Mouse (Mus musculus) heart, embryonic 12.5 days (tissue): ENCODE results near the gene Rps7. TPM values are rescaled to one million over a fixed set of nuclear protein-coding genes. Genes with fewer than 3 reads are reported as not detected.

Source experiments
- ATAC-seq: fragments of 200-750 bp; cut with Nextera tagmentation; 2 replicates; pipeline ENCODE4 v1.8.0; 2017; ENCODE audit warnings: moderate TSS enrichment, moderate library complexity; ENCODE audit not compliant: insufficient number of reproducible peaks, low FRiP score
- H3K27ac ChIP-seq: fragments of 300-500 bp; sonication (generic); 2 replicates; pipeline ENCODE4 v1.5.1; 2016; ENCODE audit warnings: mild to moderate bottlenecking, moderate library complexity; ENCODE audit not compliant: poor library complexity, severe bottlenecking
- H3K27me3 ChIP-seq: fragments of 300-500 bp; sonication (generic); replicated peaks from 2 replicates; pipeline ENCODE4 v1.6.1; 2016; ENCODE audit warnings: mild to moderate bottlenecking, moderate library complexity
- H3K36me3 ChIP-seq: fragments of 300-500 bp; sonication (generic); 2 replicates; pipeline ENCODE4 v1.6.1; 2016; ENCODE audit warnings: mild to moderate bottlenecking, moderate library complexity
- H3K4me1 ChIP-seq: fragments of 300-500 bp; sonication (generic); replicated peaks from 2 replicates; pipeline ENCODE4 v1.6.1; 2016; ENCODE audit warnings: mild to moderate bottlenecking
- H3K4me2 ChIP-seq: fragments of 300-500 bp; sonication (generic); 2 replicates; pipeline ENCODE4 v1.6.1; 2016; ENCODE audit warnings: mild to moderate bottlenecking, moderate library complexity
- H3K4me3 ChIP-seq: fragments of 300-500 bp; sonication (generic); 2 replicates; pipeline ENCODE4 v1.5.1; 2016; ENCODE audit warnings: mild to moderate bottlenecking
- H3K9ac ChIP-seq: fragments of 300-500 bp; sonication (generic); 2 replicates; pipeline ENCODE4 v1.6.1; 2016; ENCODE audit warnings: mild to moderate bottlenecking, moderate library complexity
- H3K9me3 ChIP-seq: fragments of 300-500 bp; sonication (generic); replicated peaks from 2 replicates; pipeline ENCODE4 v1.6.1; 2016; ENCODE audit warnings: mild to moderate bottlenecking, moderate library complexity
- WGBS: fragments of 180-500 bp; shearing (Covaris S2); methylation state at CpG from one replicate; pipeline ENCODE4 v1.1.7; 2016; 5-methylcytosine and 5-hydroxymethylcytosine counted together
- polyA plus RNA-seq: library from polyadenylated mRNA; unstranded; fragments of >200 nt; fragmentation: Nextera tagmentation; extraction: Ambion mirVana; gene quantifications from 2 replicates; pipeline ENCODE4 v1.2.1, GENCODE M21; 2016

Rps7 gene
- polyA plus RNA-seq, 1 experiment from 2014 or later: 523 TPM

DNA sequence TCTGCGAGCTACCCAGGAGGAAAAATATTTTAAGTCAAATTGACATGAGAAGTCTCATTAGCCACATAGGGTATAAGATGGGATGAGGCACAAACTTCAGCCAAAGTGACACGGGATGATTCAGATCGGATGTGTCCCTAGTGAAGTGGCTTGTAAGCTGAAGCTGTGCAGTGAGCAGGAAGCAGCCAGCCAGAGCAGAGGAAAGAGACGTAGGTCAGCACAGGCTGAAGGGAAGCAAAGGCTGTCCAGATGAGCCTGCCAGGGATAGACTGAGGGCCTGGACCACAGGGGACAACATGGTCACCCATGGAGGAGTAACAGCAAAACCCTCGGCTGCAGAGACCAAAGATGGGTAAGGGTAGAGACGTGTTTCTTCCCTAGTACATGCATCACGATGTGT is 21.4 kb downstream of the Rps7 start:
- Histone ChIP-seq H3K4me1 (no peaks in the 10 kb centered on the region), H3K36me3 (no peaks in the 10 kb centered on the region), H3K9ac (no peak overlapping the region), H3K27me3 (no peaks in the 10 kb centered on the region), H3K4me2 (no peak overlapping the region), H3K27ac (no peak overlapping the region), H3K4me3 (no peak overlapping the region), H3K9me3 (no peaks in the 10 kb centered on the region)
- ATAC-seq: no peak
- WGBS: 66% methylated on average over 7 of the region's 7 CpGs

DNA sequence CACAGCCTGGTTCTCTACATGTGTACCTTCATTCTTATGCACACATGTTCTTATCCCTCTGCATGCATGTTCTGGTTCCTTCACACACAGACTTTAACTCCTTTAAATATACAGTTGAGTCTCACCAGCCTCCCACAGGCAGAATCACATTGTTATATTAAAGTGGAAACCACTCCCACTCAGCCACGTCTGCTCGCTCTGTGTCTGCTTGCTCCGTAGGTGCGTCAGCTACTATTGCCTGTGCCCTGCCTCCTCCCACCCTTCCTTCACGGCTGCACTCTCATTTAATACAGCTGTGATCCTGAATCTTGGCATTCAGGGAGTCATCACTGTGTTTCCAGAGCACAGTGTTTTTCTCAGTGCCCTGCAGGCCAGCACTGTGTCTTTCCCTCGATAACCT is 23.4 kb downstream of the Rps7 start:
- Histone ChIP-seq H3K9me3 (no peaks in the 10 kb centered on the region), H3K4me2 (no peak overlapping the region), H3K4me3 (no peak overlapping the region), H3K27ac (no peak overlapping the region), H3K27me3 (no peaks in the 10 kb centered on the region), H3K4me1 (peaks cover 9% of the 10 kb centered on the region), H3K9ac (no peak overlapping the region), H3K36me3 (no peaks in the 10 kb centered on the region)
- 68% methylated on average over 6 of the region's 6 CpGs for WGBS
- ATAC-seq: no peak

DNA sequence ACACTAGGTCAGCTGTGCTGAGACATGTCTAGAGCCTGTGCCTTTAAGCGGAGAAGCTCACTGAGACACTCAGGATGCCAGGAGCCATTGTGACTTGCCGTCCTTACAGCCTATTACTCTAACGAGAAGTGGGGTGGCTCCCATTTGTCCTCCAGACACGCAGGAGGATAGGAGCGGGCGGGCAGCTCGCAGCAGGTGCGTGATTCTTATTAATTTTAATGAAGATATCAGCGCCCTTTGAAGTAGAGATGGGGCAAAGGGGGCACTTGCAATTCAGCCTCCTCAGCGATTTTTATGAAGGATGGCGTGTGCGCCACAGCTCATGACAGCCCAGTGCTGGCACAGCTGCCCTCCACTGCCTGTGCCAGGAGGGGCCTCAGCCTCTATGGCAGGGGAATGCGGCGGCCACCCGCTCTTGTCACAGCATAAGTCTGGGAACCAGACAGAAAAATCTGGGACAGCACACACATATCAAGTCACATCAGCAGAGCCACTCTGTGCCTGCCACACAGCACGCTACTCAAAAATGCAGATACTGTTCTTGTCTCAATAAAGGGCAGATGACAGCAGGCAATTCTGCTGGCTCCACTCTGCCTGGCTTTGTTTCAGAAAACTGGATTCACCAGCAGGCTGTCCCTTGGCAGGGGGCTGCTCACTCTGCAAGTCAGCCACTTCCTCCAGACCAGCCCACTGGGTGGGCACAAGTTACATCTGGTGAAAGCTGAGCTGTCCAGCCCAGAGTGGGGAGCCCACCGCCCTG is 28.0 kb downstream of the Rps7 start:
- no peak overlapping the region for H3K4me2 ChIP-seq
- H3K4me1 ChIP-seq: peaks cover 12% of the 10 kb centered on the region
- WGBS: 55% methylated on average over 17 of the region's 17 CpGs
- no peaks in the 10 kb centered on the region for H3K27me3 ChIP-seq
- H3K9ac ChIP-seq: no peak overlapping the region
- no peak overlapping the region for H3K4me3 ChIP-seq
- H3K9me3 ChIP-seq: no peaks in the 10 kb centered on the region
- no peak for ATAC-seq
- H3K27ac ChIP-seq: no peak overlapping the region
- no peaks in the 10 kb centered on the region for H3K36me3 ChIP-seq

DNA sequence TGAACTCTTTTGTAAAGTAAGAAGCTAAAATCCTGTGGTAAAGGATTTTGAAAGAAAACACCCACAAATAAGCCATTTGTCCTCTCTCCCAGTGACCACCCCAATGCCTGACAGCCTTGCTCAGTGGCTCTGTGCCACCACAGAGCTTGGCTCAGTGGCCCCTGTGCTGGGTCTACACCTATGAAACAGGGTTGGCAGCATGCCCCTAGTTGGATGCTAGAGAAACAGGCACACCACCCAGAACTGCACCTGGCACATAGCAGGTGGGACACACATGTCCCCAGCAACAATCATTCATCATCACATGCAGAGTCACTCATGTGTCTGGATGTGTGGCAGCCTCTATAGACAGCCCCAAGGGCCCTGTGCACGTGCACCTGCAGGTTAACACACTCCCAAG is 32.3 kb downstream of the Rps7 start:
- WGBS: 69% methylated on average over 1 of the region's 1 CpGs

DNA sequence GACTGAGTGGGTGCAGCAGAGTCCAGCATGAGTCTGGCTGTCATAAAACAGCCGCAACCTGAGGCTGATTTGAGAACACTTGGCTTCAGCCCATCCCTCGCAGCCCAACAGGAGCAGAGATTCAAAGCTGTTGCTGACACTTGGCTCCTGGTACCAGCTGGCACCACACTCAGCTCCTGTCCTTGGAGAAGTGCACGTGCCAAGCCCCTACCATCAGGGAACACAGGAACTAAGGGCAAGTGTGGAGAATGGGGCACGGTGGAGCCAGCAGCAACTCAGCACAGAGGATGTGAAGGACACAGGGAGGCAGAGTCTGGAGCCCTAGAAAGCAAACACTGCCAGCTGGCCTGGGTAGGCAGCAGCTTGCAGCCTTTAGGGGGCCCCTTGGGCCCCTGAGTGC is 33.5 kb downstream of the Rps7 start:
- ATAC-seq: no peak
- 25% methylated on average over 4 of the region's 4 CpGs for WGBS
- H3K27me3 ChIP-seq: no peaks in the 10 kb centered on the region

More for the DNA sequence above, 32.3 kb downstream of the Rps7 start:
- no peak overlapping the region for H3K9ac ChIP-seq
- H3K4me1 ChIP-seq: peaks cover 24% of the 10 kb centered on the region
- no peaks in the 10 kb centered on the region for H3K27me3 ChIP-seq
- no peaks in the 10 kb centered on the region for H3K36me3 ChIP-seq
- no peak for ATAC-seq
- H3K27ac ChIP-seq: no peak overlapping the region
- H3K4me2 ChIP-seq: no peak overlapping the region
- H3K4me3 ChIP-seq: no peak overlapping the region
- H3K9me3 ChIP-seq: no peaks in the 10 kb centered on the region

DNA sequence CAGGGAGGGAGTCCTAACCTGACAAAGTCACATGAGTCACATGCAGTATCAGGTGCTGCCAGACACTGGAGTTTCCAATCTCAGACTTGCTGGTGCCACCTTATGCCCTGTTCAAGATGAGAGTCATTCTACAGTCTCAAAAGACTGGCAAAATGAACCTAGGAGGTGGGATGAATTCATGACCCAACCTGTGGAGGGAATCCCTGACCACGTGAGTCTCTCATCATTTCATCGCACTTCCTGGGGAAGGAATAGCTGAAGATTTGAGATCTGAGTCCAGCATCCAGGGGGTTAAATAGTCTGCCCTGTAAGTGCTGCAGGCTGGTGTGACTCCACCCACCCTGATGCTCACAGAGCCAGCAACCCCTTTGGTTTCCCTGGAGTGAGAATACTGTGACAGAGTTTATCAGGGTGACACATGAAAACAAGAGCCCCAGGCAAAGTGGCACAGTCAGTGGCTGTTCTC is 37.2 kb downstream of the Rps7 start:
- no peaks in the 10 kb centered on the region for H3K36me3 ChIP-seq
- H3K9me3 ChIP-seq: no peaks in the 10 kb centered on the region
- H3K27me3 ChIP-seq: no peaks in the 10 kb centered on the region
- no peak for ATAC-seq
- H3K4me1 ChIP-seq: peaks cover 22% of the 10 kb centered on the region
- H3K9ac ChIP-seq: no peak overlapping the region
- H3K27ac ChIP-seq: no peak overlapping the region
- 45% methylated on average over 2 of the region's 2 CpGs for WGBS
- no peak overlapping the region for H3K4me3 ChIP-seq
- no peak overlapping the region for H3K4me2 ChIP-seq

More for the DNA sequence above, 33.5 kb downstream of the Rps7 start:
- Histone ChIP-seq H3K9ac (no peak overlapping the region), H3K9me3 (no peaks in the 10 kb centered on the region), H3K36me3 (no peaks in the 10 kb centered on the region), H3K4me3 (no peak overlapping the region), H3K4me2 (no peak overlapping the region), H3K27ac (no peak overlapping the region), H3K4me1 (peaks cover 25% of the 10 kb centered on the region)

DNA sequence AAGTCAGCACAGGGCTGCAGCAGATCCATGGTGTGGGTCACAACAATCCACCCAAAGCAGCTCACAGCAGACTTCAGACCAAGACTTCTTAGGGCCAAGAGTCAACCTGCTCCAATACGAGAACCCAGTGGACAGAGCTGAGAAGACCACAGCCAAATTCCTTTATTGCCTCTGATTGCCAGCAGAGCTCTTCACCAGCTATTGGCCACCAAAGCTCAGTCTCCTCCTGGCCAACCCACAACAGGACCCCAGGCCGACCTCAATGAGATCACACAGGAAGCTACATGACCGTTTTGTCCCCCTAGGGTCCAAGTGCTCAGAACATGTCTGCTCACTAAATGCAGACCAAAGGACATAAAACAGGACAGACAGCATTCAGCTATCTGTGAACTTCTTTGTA is 37.6 kb downstream of the Rps7 start:
- no peaks in the 10 kb centered on the region for H3K36me3 ChIP-seq
- no peaks in the 10 kb centered on the region for H3K9me3 ChIP-seq
- H3K4me1 ChIP-seq: peaks cover 22% of the 10 kb centered on the region
- no peak overlapping the region for H3K4me2 ChIP-seq
- H3K27me3 ChIP-seq: no peaks in the 10 kb centered on the region
- ATAC-seq: no peak
- 39% methylated on average over 3 of the region's 3 CpGs for WGBS
- H3K4me3 ChIP-seq: no peak overlapping the region
- no peak overlapping the region for H3K9ac ChIP-seq
- H3K27ac ChIP-seq: no peak overlapping the region

DNA sequence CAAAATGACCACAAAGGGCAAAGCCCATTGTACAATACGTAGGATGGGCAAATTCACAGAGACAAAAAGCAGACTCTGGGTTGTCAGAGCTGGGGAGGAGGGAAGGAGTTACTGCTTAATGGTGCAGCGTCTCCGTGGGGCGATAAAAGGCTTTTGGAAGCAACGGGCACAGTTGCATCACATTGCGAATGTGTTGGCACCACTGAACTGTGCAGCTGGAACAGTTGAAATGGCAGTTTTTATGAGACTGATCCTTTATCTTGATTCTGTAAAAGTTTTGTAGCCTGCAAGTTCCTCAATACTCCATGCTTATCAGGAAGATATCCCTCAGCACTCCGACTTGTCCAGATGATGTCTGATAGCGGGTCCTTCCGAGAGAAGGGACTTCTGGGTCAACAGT is 38.1 kb downstream of the Rps7 start:
- WGBS: 58% methylated on average over 9 of the region's 9 CpGs
- ATAC-seq: no peak

DNA sequence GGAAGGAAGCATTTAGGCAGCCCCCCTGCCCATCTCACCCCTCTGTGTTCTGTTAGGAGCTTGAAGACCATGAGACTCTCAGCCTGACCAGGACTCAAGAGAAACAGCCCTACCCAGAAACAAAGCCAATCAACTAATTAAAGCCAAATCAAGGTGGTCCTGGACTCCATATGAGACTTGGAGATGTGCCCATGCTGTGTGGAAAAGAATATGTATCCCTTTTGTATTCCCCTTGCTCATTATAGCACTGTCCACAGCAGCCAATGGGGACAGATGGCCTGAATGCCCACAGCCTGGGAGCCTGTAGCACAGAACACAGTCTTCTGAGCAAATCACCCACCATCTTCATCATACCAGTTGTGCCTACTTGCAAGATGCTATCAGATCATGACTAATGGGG is 38.9 kb downstream of the Rps7 start:
- Histone ChIP-seq H3K9me3 (no peaks in the 10 kb centered on the region), H3K4me1 (peaks cover 18% of the 10 kb centered on the region), H3K9ac (no peak overlapping the region), H3K27ac (no peak overlapping the region), H3K4me2 (no peak overlapping the region), H3K4me3 (no peak overlapping the region), H3K36me3 (no peaks in the 10 kb centered on the region), H3K27me3 (no peaks in the 10 kb centered on the region)
- ATAC-seq: no peak

More for the DNA sequence above, 38.1 kb downstream of the Rps7 start:
- H3K27ac ChIP-seq: no peak overlapping the region
- H3K9me3 ChIP-seq: no peaks in the 10 kb centered on the region
- H3K27me3 ChIP-seq: no peaks in the 10 kb centered on the region
- H3K36me3 ChIP-seq: no peaks in the 10 kb centered on the region
- H3K4me2 ChIP-seq: no peak overlapping the region
- no peak overlapping the region for H3K4me3 ChIP-seq
- peaks cover 22% of the 10 kb centered on the region for H3K4me1 ChIP-seq
- H3K9ac ChIP-seq: no peak overlapping the region

DNA sequence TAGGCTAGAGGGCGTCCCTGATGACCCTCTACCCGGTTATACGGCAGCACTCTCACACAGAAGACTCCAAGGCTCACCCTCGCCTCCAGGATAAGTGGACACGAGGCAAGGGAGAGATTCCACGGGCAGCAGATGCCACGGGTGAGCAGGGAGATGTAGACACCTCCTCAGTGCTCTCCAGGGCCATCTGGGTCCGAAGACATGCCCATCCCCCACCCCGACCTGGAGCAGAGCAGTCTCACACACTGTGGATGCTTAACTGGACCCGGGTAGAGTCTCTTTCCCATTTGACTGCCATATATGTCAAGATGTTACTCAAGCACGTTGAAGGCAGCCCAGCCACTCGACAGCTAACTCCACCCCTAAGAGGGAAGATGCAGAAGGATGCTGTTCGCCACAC is 45.3 kb downstream of the Rps7 start:
- ATAC-seq: 0 out of 2 replicates have a peak, but pooled peaks have one; percentile 17
- WGBS: 41% methylated on average over 13 of the region's 13 CpGs
- no peak overlapping the region for H3K27ac ChIP-seq
- no peak overlapping the region for H3K4me2 ChIP-seq
- H3K4me1 ChIP-seq: peaks cover 12% of the 10 kb centered on the region
- H3K9ac ChIP-seq: no peak overlapping the region
- H3K27me3 ChIP-seq: peaks cover 22% of the 10 kb centered on the region
- H3K9me3 ChIP-seq: no peaks in the 10 kb centered on the region
- no peak overlapping the region for H3K4me3 ChIP-seq
- no peaks in the 10 kb centered on the region for H3K36me3 ChIP-seq

DNA sequence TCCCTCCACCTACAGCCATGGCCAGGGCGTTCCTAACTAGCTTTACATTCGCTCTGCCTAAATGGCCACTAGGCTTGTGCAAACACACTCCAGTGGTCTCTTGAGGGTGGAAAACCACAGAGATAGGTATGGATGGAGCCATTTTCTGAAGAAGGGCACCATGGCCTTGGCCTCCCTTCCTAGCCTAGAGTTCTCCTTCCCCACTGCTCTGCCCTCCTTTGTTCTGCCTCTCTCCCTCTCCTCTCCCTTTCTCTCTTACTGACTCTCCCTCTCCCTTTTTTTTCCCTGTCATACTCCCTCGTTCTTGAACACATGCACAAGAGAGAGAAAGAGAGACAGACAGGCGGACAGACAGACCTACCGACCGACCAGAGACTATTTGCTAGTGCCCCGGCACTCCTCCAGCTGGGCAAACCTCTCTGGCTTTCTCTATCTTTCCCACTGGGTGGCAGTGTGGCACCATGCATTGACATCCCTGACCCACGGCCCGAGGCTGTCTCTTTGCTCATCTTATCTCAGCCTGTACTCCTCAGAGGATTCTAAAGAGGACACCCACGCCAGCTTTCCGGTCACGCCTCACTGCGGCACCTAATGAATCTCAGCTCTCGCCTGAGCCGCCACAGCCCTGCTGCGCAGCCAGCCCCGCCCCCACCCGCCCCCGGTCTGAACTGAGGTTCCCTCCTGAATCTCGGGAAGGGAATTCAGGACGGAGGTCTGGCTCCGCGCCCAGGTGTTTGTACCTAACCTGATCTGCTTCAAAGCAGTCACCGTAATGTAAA is 46.5 kb downstream of the Rps7 start:
- peak overlapping the region; percentile 54 for H3K4me3 ChIP-seq
- H3K9ac ChIP-seq: peak overlapping the region; percentile 66; the same call in 1 of the 2 replicates
- H3K36me3 ChIP-seq: no peaks in the 10 kb centered on the region
- no peak overlapping the region for H3K27ac ChIP-seq
- no peaks in the 10 kb centered on the region for H3K9me3 ChIP-seq
- ATAC-seq: peak; percentile 66
- WGBS: 8% methylated on average over 24 of the region's 24 CpGs
- H3K27me3 ChIP-seq: peaks cover 23% of the 10 kb centered on the region
- peaks cover 12% of the 10 kb centered on the region for H3K4me1 ChIP-seq
- H3K4me2 ChIP-seq: peak overlapping the region; percentile 90
